Mouse (Mus musculus): ENCODE data around the gene Slc36a3. TPM values are rescaled to one million over a fixed set of nuclear protein-coding genes. Genes with fewer than 3 reads are reported as not detected.
"Not testable (repeated sequence)": the region's sequence is repeated elsewhere in the genome, so short reads cannot be mapped to it uniquely, and the experiment has no call there.

Gene Slc36a3
- total RNA-seq, 4 experiments from 2014 or later, result not detected

- DNase-seq (ENCODE audit: low spot score in 2 of 2), result no peak
These were observed 4.7 kb downstream of the Slc36a3 start for GRCm38 (mm10) chr11:55146855-55147254.

- no peak for DNase-seq (ENCODE audit: low spot score in 2 of 2)
These were observed 7.5 kb downstream of the Slc36a3 start for GRCm38 (mm10) chr11:55144011-55144410.

GRCm38 (mm10) chr11:55141502-55141901 is 10.0 kb downstream of the Slc36a3 start:
- no peak for DNase-seq (ENCODE audit: low spot score in 2 of 2)

- no peak for DNase-seq (ENCODE audit: low spot score in 2 of 2)
These were observed 13.9 kb downstream of the Slc36a3 start for GRCm38 (mm10) chr11:55137646-55138045.

GRCm38 (mm10) chr11:55136770-55137547 is 14.5 kb downstream of the Slc36a3 start:
- no peak for DNase-seq (ENCODE audit: low spot score in 2 of 2)

- no peak for DNase-seq (ENCODE audit: low spot score in 2 of 2)
These were observed 16.6 kb downstream of the Slc36a3 start for GRCm38 (mm10) chr11:55134871-55135270.

- no peak for DNase-seq (ENCODE audit: low spot score in 2 of 2)
These were observed 17.1 kb downstream of the Slc36a3 start for GRCm38 (mm10) chr11:55134407-55134806.

- no peak for DNase-seq (ENCODE audit: low spot score in 2 of 2)
These were observed 18.3 kb downstream of the Slc36a3 start for GRCm38 (mm10) chr11:55133204-55133603.

GRCm38 (mm10) chr11:55131946-55132345 is 19.6 kb downstream of the Slc36a3 start:
- DNase-seq (ENCODE audit: low spot score in 2 of 2), result no peak

- DNase-seq (ENCODE audit: low spot score in 2 of 2), result no peak
These were observed 20.3 kb downstream of the Slc36a3 start for GRCm38 (mm10) chr11:55131077-55131742.

- no peak for DNase-seq (ENCODE audit: low spot score in 2 of 2)
These were observed 23.1 kb downstream of the Slc36a3 start for GRCm38 (mm10) chr11:55128411-55128810.

- DNase-seq (ENCODE audit: low spot score in 2 of 2), result no peak
These were observed 23.6 kb downstream of the Slc36a3 start for GRCm38 (mm10) chr11:55127937-55128336.

GRCm38 (mm10) chr11:55126663-55127062 is 24.8 kb downstream of the Slc36a3 start:
- no peak for DNase-seq (ENCODE audit: low spot score in 2 of 2)

GRCm38 (mm10) chr11:55121430-55121829 is 30.1 kb downstream of the Slc36a3 start:
- DNase-seq (ENCODE audit: low spot score in 2 of 2), result no peak

- DNase-seq (ENCODE audit: low spot score in 2 of 2), result no peak
These were observed 30.7 kb downstream of the Slc36a3 start for GRCm38 (mm10) chr11:55120821-55121271.

- DNase-seq (ENCODE audit: low spot score in 2 of 2), result no peak
These were observed 31.2 kb downstream of the Slc36a3 start for GRCm38 (mm10) chr11:55120279-55120678.

- DNase-seq (ENCODE audit: low spot score in 2 of 2), result no peak
These were observed 34.5 kb downstream of the Slc36a3 start for GRCm38 (mm10) chr11:55117031-55117430.

GRCm38 (mm10) chr11:55116004-55116403 is 35.5 kb downstream of the Slc36a3 start:
- no peak for DNase-seq (ENCODE audit: low spot score in 2 of 2)

- no peak for DNase-seq (ENCODE audit: low spot score in 2 of 2)
These were observed 37.2 kb downstream of the Slc36a3 start for GRCm38 (mm10) chr11:55114291-55114690.

GRCm38 (mm10) chr11:55113861-55114250 is 37.7 kb downstream of the Slc36a3 start:
- DNase-seq (ENCODE audit: low spot score in 2 of 2), result not testable (repeated sequence)

GRCm38 (mm10) chr11:55113209-55113860 is 38.2 kb downstream of the Slc36a3 start:
- DNase-seq (ENCODE audit: low spot score in 2 of 2), result no peak

- no peak for DNase-seq (ENCODE audit: low spot score in 2 of 2)
These were observed 40.8 kb downstream of the Slc36a3 start for GRCm38 (mm10) chr11:55110566-55111169.
